Mouse (Mus musculus): Measurements from ENCODE around the gene Itga7. TPM values are rescaled to one million over a fixed set of nuclear protein-coding genes. Genes with fewer than 3 reads are reported as not detected.

Itga7 gene
- polyA plus RNA-seq, 1 experiment from 2014 or later, result 0.70 TPM

DNA sequence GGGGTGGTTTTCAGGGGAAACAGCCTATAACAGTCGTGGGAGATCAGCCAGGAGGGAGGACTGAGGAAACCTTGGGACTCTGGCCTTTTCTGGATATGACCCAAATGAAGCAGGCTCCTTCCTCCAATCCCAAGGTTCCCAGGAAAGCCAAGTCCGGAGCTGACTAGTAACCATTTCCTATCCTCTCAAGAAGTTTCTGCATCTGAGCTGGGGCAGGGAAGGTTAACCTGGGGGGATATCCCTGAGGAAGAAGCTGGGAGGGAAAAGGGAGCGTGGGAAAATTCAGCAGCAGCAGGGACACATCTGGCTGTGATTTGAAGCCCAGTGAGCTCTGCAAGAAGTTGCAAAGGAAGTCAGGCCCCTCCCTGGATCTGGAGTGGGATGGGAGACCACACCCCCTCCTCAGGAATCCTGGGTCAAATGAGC, 12.9 kb upstream of the Itga7 start:
- Histone ChIP-seq H3K4me1 (ENCODE audit: insufficient read depth) (peaks cover 37% of the 10 kb centered on the region), H3K27me3 (ENCODE audit: insufficient read depth, low read length) (no peaks in the 10 kb centered on the region), H3K9me3 (ENCODE audit: low read length) (no peaks in the 10 kb centered on the region), H3K4me2 (ENCODE audit: low read depth, low read length) (no peak overlapping the region), H3K4me3 (ENCODE audit: low read depth, low read length) (no peak overlapping the region), H3K27ac (ENCODE audit: low read depth) (no peak overlapping the region), H3K36me3 (replicated peaks; ENCODE audit: insufficient read depth, low read length) (0 out of 2 replicates have a peak, but pooled peaks cover 10% of the 10 kb centered on the region), H3K9ac (replicated peaks) (no peak overlapping the region)
- WGBS (ENCODE audit: insufficient replicate concordance), result 73% methylated on average over 3 of the region's 3 CpGs
- DNase-seq, result no peak
- TF ChIP-seq CTCF (IDR thresholded peaks at IDR 0.05; ENCODE audit: low read depth) (no peak), EP300 (IDR thresholded peaks at IDR 0.05; ENCODE audit: low read depth) (no peak)
- no peak for ATAC-seq

GRCm38 (mm10) chr10:128921251-128921650, 12.4 kb upstream of the Itga7 start:
- DNase-seq (no peak), ATAC-seq (no peak)
- Histone ChIP-seq H3K27ac (ENCODE audit: low read depth) (no peak overlapping the region), H3K4me3 (ENCODE audit: low read depth, low read length) (no peak overlapping the region), H3K9me3 (ENCODE audit: low read length) (no peaks in the 10 kb centered on the region), H3K4me1 (ENCODE audit: insufficient read depth) (peaks cover 37% of the 10 kb centered on the region), H3K4me2 (ENCODE audit: low read depth, low read length) (no peak overlapping the region), H3K36me3 (replicated peaks; ENCODE audit: insufficient read depth, low read length) (0 out of 2 replicates have a peak, but pooled peaks cover 10% of the 10 kb centered on the region), H3K27me3 (ENCODE audit: insufficient read depth, low read length) (no peaks in the 10 kb centered on the region), H3K9ac (replicated peaks) (no peak overlapping the region)
- TF ChIP-seq EP300 (IDR thresholded peaks at IDR 0.05; ENCODE audit: low read depth) (no peak), CTCF (IDR thresholded peaks at IDR 0.05; ENCODE audit: low read depth) (no peak)
- WGBS (ENCODE audit: insufficient replicate concordance), result 47% methylated on average over 1 of the region's 1 CpGs

DNA sequence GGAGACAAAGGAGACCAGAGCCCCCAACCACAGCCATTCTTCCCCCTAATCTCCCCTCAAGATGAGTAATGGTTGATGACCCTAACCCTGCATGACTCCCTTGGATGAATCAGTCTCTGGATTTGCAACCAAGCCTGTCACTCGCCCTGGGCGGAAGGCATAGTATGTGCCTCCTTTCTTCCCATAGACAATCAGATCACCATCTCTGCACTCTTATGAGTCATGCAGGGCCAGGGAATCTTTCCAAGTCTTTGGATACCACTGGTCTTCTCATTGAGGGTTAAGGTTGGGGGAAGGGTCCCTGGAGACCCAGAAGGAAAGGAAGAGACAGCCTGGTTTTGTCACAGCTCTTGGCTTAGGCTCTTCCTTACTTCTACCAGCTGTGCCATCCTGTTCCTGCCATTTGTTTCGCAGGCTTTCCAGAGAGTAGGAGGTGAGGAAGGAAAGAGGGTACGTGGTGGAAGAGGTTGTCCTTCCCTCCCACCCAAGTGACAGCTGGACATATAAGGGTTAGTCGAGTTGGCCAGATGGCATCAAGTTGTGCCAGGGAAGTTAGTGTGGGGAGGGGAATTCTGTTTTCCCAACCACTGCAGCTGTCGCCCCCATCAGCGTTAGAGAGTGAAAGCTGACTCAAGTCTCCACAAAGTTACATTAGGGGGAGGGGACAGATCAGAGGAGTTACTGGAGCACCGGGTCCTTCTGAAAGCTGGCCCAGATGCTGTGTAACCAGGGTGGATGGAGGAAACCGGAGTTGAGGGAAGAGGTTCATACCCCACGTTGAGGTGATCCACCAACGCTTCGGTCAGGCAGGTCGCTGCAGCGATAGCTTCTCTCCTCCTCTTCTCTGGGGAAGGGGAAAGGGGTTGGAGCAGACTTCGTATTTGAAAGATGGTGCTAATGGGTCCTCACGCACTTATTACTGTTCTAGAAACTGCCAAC, 11.5 kb upstream of the Itga7 start:
- peaks cover 37% of the 10 kb centered on the region for H3K4me1 ChIP-seq (ENCODE audit: insufficient read depth)
- H3K4me2 ChIP-seq (ENCODE audit: low read depth, low read length), result peak overlapping the region; percentile 79
- H3K9me3 ChIP-seq (ENCODE audit: low read length), result no peaks in the 10 kb centered on the region
- 0 out of 2 replicates have a peak, but pooled peaks cover 6% of the 10 kb centered on the region for H3K36me3 ChIP-seq (replicated peaks; ENCODE audit: insufficient read depth, low read length)
- DNase-seq (no peak), ATAC-seq (no peak)
- H3K9ac ChIP-seq (replicated peaks), result peak overlapping the region; percentile 77
- TF ChIP-seq EP300 (IDR thresholded peaks at IDR 0.05; ENCODE audit: low read depth), result no peak
- no peak for TF ChIP-seq CTCF (IDR thresholded peaks at IDR 0.05; ENCODE audit: low read depth)
- peak overlapping the region; percentile 74 for H3K4me3 ChIP-seq (ENCODE audit: low read depth, low read length)
- H3K27ac ChIP-seq (ENCODE audit: low read depth), result peak overlapping the region; percentile 92
- no peaks in the 10 kb centered on the region for H3K27me3 ChIP-seq (ENCODE audit: insufficient read depth, low read length)
- WGBS (ENCODE audit: insufficient replicate concordance), result 67% methylated on average over 16 of the region's 16 CpGs

GRCm38 (mm10) chr10:128922822-128923012, 10.9 kb upstream of the Itga7 start, which contains the start of gene Rdh5:
TSS of gene Rdh5 (minus strand) at chr10:128922888.
- Histone ChIP-seq H3K36me3 (replicated peaks; ENCODE audit: insufficient read depth, low read length) (0 out of 2 replicates have a peak, but pooled peaks cover 3% of the 10 kb centered on the region), H3K27ac (ENCODE audit: low read depth) (peak within 1 kb of the TSS; percentile 92), H3K4me1 (ENCODE audit: insufficient read depth) (peaks cover 37% of the 10 kb centered on the region), H3K27me3 (ENCODE audit: insufficient read depth, low read length) (no peaks in the 10 kb centered on the region), H3K4me2 (ENCODE audit: low read depth, low read length) (peak within 1 kb of the TSS; percentile 79), H3K9me3 (ENCODE audit: low read length) (no peaks in the 10 kb centered on the region), H3K9ac (replicated peaks) (peak within 1 kb of the TSS; percentile 77), H3K4me3 (ENCODE audit: low read depth, low read length) (peak within 1 kb of the TSS; percentile 74)
- 25% methylated on average over 1 of the region's 1 CpGs for WGBS (ENCODE audit: insufficient replicate concordance)
- no peak for TF ChIP-seq EP300 (IDR thresholded peaks at IDR 0.05; ENCODE audit: low read depth)
- no peak for TF ChIP-seq CTCF (IDR thresholded peaks at IDR 0.05; ENCODE audit: low read depth)
- DNase-seq (no peak), ATAC-seq (no peak)

GRCm38 (mm10) chr10:128923013-128923691, 10.5 kb upstream of the Itga7 start:
- peak overlapping the region; percentile 74 for H3K4me3 ChIP-seq (ENCODE audit: low read depth, low read length)
- WGBS (ENCODE audit: insufficient replicate concordance), result 0% methylated on average over 31 of the region's 42 CpGs
- H3K9me3 ChIP-seq (ENCODE audit: low read length), result no peaks in the 10 kb centered on the region
- 0 out of 2 replicates have a peak, but pooled peaks cover 3% of the 10 kb centered on the region for H3K36me3 ChIP-seq (replicated peaks; ENCODE audit: insufficient read depth, low read length)
- peak; percentile 53; the same call in 1 of the 2 replicates for TF ChIP-seq EP300 (IDR thresholded peaks at IDR 0.05; ENCODE audit: low read depth)
- TF ChIP-seq CTCF (IDR thresholded peaks at IDR 0.05; ENCODE audit: low read depth), result peak; percentile 54
- H3K27ac ChIP-seq (ENCODE audit: low read depth), result peak overlapping the region; percentile 92
- ATAC-seq (peak; percentile 95), DNase-seq (peak; percentile 94)
- peak overlapping the region; percentile 77 for H3K9ac ChIP-seq (replicated peaks)
- H3K27me3 ChIP-seq (ENCODE audit: insufficient read depth, low read length), result no peaks in the 10 kb centered on the region
- H3K4me1 ChIP-seq (ENCODE audit: insufficient read depth), result peaks cover 35% of the 10 kb centered on the region
- H3K4me2 ChIP-seq (ENCODE audit: low read depth, low read length), result peak overlapping the region; percentile 79

GRCm38 (mm10) chr10:128923935-128924334, 9.7 kb upstream of the Itga7 start, which contains the start of gene Bloc1s1:
TSS of gene Bloc1s1 (minus strand) at chr10:128924035.
- Histone ChIP-seq H3K4me1 (ENCODE audit: insufficient read depth) (peaks cover 31% of the 10 kb centered on the region), H3K4me3 (ENCODE audit: low read depth, low read length) (peak within 1 kb of the TSS; percentile 74), H3K36me3 (replicated peaks; ENCODE audit: insufficient read depth, low read length) (0 out of 2 replicates have a peak, but pooled peaks cover 3% of the 10 kb centered on the region), H3K4me2 (ENCODE audit: low read depth, low read length) (peak within 1 kb of the TSS; percentile 79), H3K27me3 (ENCODE audit: insufficient read depth, low read length) (peaks cover under 1% of the 10 kb centered on the region; the same call in 1 of the 2 replicates), H3K27ac (ENCODE audit: low read depth) (peak within 1 kb of the TSS; percentile 92), H3K9ac (replicated peaks) (peak within 1 kb of the TSS; percentile 77), H3K9me3 (ENCODE audit: low read length) (no peaks in the 10 kb centered on the region)
- DNase-seq, result no peak
- WGBS (ENCODE audit: insufficient replicate concordance), result 57% methylated on average over 9 of the region's 9 CpGs
- ATAC-seq, result no peak
- no peak for TF ChIP-seq CTCF (IDR thresholded peaks at IDR 0.05; ENCODE audit: low read depth)
